Mouse (Mus musculus): Measurements from ENCODE around the gene Rhox11. TPM values are rescaled to one million over a fixed set of nuclear protein-coding genes. Genes with fewer than 3 reads are reported as not detected.
A peak's percentile ranks its signal among the peaks of the same experiment; 100 is the strongest.

Gene Rhox11
- total RNA-seq (2021) (not detected), polyA plus RNA-seq (2012; rRNA removed) (not detected in 2 replicates)
- long read RNA-seq: 0 reads

DNA sequence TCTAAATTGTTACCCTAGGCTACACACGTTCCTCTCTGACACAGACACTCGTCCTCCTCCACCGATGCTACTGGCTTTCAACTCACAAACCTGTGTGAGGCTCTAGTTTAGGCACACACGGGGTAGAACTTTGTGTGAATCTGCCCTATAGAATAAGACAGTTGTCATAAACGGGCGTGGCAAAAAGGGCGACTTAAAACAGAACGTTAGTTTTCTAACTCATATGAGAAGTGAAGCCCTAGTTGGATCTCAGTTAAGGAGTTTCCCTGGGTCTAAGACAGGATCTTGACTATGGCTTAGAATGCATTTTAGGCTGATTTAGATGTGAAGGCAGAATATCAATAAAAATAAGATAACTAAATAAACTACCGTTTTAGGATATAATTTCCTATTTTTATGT lies at the start of gene Rhox11:
TSS of gene Rhox11 (minus strand) at position 101 of the 400 bp plus-strand sequence.
- Histone ChIP-seq H3K36me3 (ENCODE audit: control insufficient read depth, insufficient read depth, low read length) (no peaks in the 10 kb centered on the region), H3K27ac (no peak within 1 kb of the TSS), H3K79me2 (replicated peaks; ENCODE audit: control insufficient read depth, insufficient read depth, low read length) (no peaks in the 10 kb centered on the region), H3K9ac (ENCODE audit: low read depth, low read length) (no peak within 1 kb of the TSS), H3K4me1 (ENCODE audit: control insufficient read depth, insufficient read depth, low read length) (no peaks in the 10 kb centered on the region), H3K27me3 (ENCODE audit: control insufficient read depth, insufficient read depth, low read length) (no peaks in the 10 kb centered on the region), H3K4me3 (no peak within 1 kb of the TSS)
- WGBS: 78% methylated on average over 9 of the region's 9 CpGs
- intact Hi-C loops (cut with DNase I): loop anchor here (10.0 kb wide), 1 partner anchor 90 kb away; no protein-coding TSS in a partner anchor
- TF ChIP-seq EP300 (IDR thresholded peaks at IDR 0.05; ENCODE audit: insufficient read depth, low read depth, low read length) (no peak), POLR2A (IDR thresholded peaks at IDR 0.05; ENCODE audit: insufficient read depth, low read depth, low read length) (no peak), CTCF (IDR thresholded peaks at IDR 0.05) (no peak)
- DNase-seq: no peak

- H3K4me1 ChIP-seq (ENCODE audit: control insufficient read depth, insufficient read depth, low read length): no peaks in the 10 kb centered on the region
- DNase-seq: no peak
- H3K9ac ChIP-seq (ENCODE audit: low read depth, low read length): no peak overlapping the region
- no peak overlapping the region for H3K27ac ChIP-seq
- no peaks in the 10 kb centered on the region for H3K27me3 ChIP-seq (ENCODE audit: control insufficient read depth, insufficient read depth, low read length)
- H3K4me3 ChIP-seq: no peak overlapping the region
- TF ChIP-seq POLR2A (IDR thresholded peaks at IDR 0.05; ENCODE audit: insufficient read depth, low read depth, low read length): no peak
- no peak for TF ChIP-seq EP300 (IDR thresholded peaks at IDR 0.05; ENCODE audit: insufficient read depth, low read depth, low read length)
- no peak for TF ChIP-seq CTCF (IDR thresholded peaks at IDR 0.05)
- H3K36me3 ChIP-seq (ENCODE audit: control insufficient read depth, insufficient read depth, low read length): no peaks in the 10 kb centered on the region
- WGBS: 85% methylated on average over 34 of the region's 34 CpGs
- H3K79me2 ChIP-seq (replicated peaks; ENCODE audit: control insufficient read depth, insufficient read depth, low read length): no peaks in the 10 kb centered on the region
- intact Hi-C loops (cut with DNase I): no loop called here
Observed at GRCm38 (mm10) chrX:38121478-38121877, 36.5 kb upstream of the Rhox11 start.

GRCm38 (mm10) chrX:38120982-38121381 lies 36.0 kb upstream of the Rhox11 start, which contains the start of gene Rhox13:
TSS of gene Rhox13 (plus strand) at chrX:38121219.
- H3K36me3 ChIP-seq (ENCODE audit: control insufficient read depth, insufficient read depth, low read length): no peaks in the 10 kb centered on the region

GRCm38 (mm10) chrX:38110807-38111206 lies 25.9 kb upstream of the Rhox11 start, which contains the start of gene Rhox12:
TSS of gene Rhox12 (minus strand) at chrX:38110907.
- Histone ChIP-seq H3K36me3 (ENCODE audit: control insufficient read depth, insufficient read depth, low read length) (no peaks in the 10 kb centered on the region), H3K9ac (ENCODE audit: low read depth, low read length) (no peak within 1 kb of the TSS), H3K79me2 (replicated peaks; ENCODE audit: control insufficient read depth, insufficient read depth, low read length) (no peaks in the 10 kb centered on the region), H3K4me3 (no peak within 1 kb of the TSS), H3K27me3 (ENCODE audit: control insufficient read depth, insufficient read depth, low read length) (no peaks in the 10 kb centered on the region), H3K27ac (no peak within 1 kb of the TSS), H3K4me1 (ENCODE audit: control insufficient read depth, insufficient read depth, low read length) (no peaks in the 10 kb centered on the region)
- TF ChIP-seq EP300 (IDR thresholded peaks at IDR 0.05; ENCODE audit: insufficient read depth, low read depth, low read length) (no peak), POLR2A (IDR thresholded peaks at IDR 0.05; ENCODE audit: insufficient read depth, low read depth, low read length) (no peak), CTCF (IDR thresholded peaks at IDR 0.05) (no peak)
- intact Hi-C loops (cut with DNase I): no loop called here
- DNase-seq: no peak
- WGBS: 63% methylated on average over 4 of the region's 4 CpGs

More at GRCm38 (mm10) chrX:38120982-38121381, 36.0 kb upstream of the Rhox11 start, which contains the start of gene Rhox13:
- H3K79me2 ChIP-seq (replicated peaks; ENCODE audit: control insufficient read depth, insufficient read depth, low read length): no peaks in the 10 kb centered on the region
- no peak for DNase-seq
- H3K27me3 ChIP-seq (ENCODE audit: control insufficient read depth, insufficient read depth, low read length): no peaks in the 10 kb centered on the region
- intact Hi-C loops (cut with DNase I): no loop called here
- no peak within 1 kb of the TSS for H3K27ac ChIP-seq
- H3K9ac ChIP-seq (ENCODE audit: low read depth, low read length): no peak within 1 kb of the TSS
- no peaks in the 10 kb centered on the region for H3K4me1 ChIP-seq (ENCODE audit: control insufficient read depth, insufficient read depth, low read length)
- TF ChIP-seq POLR2A (IDR thresholded peaks at IDR 0.05; ENCODE audit: insufficient read depth, low read depth, low read length) (no peak), CTCF (IDR thresholded peaks at IDR 0.05) (no peak), EP300 (IDR thresholded peaks at IDR 0.05; ENCODE audit: insufficient read depth, low read depth, low read length) (no peak)
- no peak within 1 kb of the TSS for H3K4me3 ChIP-seq
- WGBS: 93% methylated on average over 20 of the region's 20 CpGs

- Histone ChIP-seq H3K9ac (ENCODE audit: low read depth, low read length) (no peak overlapping the region), H3K27ac (no peak overlapping the region), H3K4me1 (ENCODE audit: control insufficient read depth, insufficient read depth, low read length) (no peaks in the 10 kb centered on the region), H3K79me2 (replicated peaks; ENCODE audit: control insufficient read depth, insufficient read depth, low read length) (no peaks in the 10 kb centered on the region), H3K36me3 (ENCODE audit: control insufficient read depth, insufficient read depth, low read length) (no peaks in the 10 kb centered on the region), H3K4me3 (no peak overlapping the region), H3K27me3 (ENCODE audit: control insufficient read depth, insufficient read depth, low read length) (no peaks in the 10 kb centered on the region)
- intact Hi-C loops (cut with DNase I): loop anchor here (10.0 kb wide), 1 partner anchor 91 kb away; no protein-coding TSS in a partner anchor
- TF ChIP-seq EP300 (IDR thresholded peaks at IDR 0.05; ENCODE audit: insufficient read depth, low read depth, low read length) (no peak), CTCF (IDR thresholded peaks at IDR 0.05) (peak; percentile 73), POLR2A (IDR thresholded peaks at IDR 0.05; ENCODE audit: insufficient read depth, low read depth, low read length) (no peak)
- peak; percentile 9 to 32 for DNase-seq
- WGBS: 17% methylated on average over 12 of the region's 12 CpGs
Observed at GRCm38 (mm10) chrX:38084226-38084625, 715 bp downstream of the Rhox11 start.

- no peaks in the 10 kb centered on the region for H3K36me3 ChIP-seq (ENCODE audit: control insufficient read depth, insufficient read depth, low read length)
- H3K9ac ChIP-seq (ENCODE audit: low read depth, low read length): no peak within 1 kb of the TSS
- no peaks in the 10 kb centered on the region for H3K4me1 ChIP-seq (ENCODE audit: control insufficient read depth, insufficient read depth, low read length)
- H3K27ac ChIP-seq: no peak within 1 kb of the TSS
- intact Hi-C loops (cut with DNase I): no loop called here
- no peaks in the 10 kb centered on the region for H3K27me3 ChIP-seq (ENCODE audit: control insufficient read depth, insufficient read depth, low read length)
- no peaks in the 10 kb centered on the region for H3K79me2 ChIP-seq (replicated peaks; ENCODE audit: control insufficient read depth, insufficient read depth, low read length)
- WGBS: 83% methylated on average over 11 of the region's 11 CpGs
- H3K4me3 ChIP-seq: no peak within 1 kb of the TSS
- no peak for DNase-seq
- TF ChIP-seq EP300 (IDR thresholded peaks at IDR 0.05; ENCODE audit: insufficient read depth, low read depth, low read length): no peak
- TF ChIP-seq CTCF (IDR thresholded peaks at IDR 0.05): no peak
- TF ChIP-seq POLR2A (IDR thresholded peaks at IDR 0.05; ENCODE audit: insufficient read depth, low read depth, low read length): no peak
Observed at GRCm38 (mm10) chrX:38066175-38066574, 18.8 kb downstream of the Rhox11 start, which contains the start of gene Rhox10. TSS of gene Rhox10 (plus strand) at chrX:38066475.

Data from heart, adult 2 months (tissue).